Mouse (Mus musculus) MEL (cell line): ENCODE data around the gene Gm36028.

ENCODE experiments used
- CTCF ChIP-seq, 3 experiments: IDR thresholded peaks in 2 of 3; conservative IDR thresholded peaks in 1 of 3; 2 replicates each; pipeline ENCODE4 v1.5.1; 2011 to 2012; ENCODE audit warnings: low read length in 3 of 3, low read depth in 2 of 3, mild to moderate bottlenecking in 2 of 3, improper control_type of control experiment in 1 of 3, inconsistent platforms in 1 of 3, mixed read lengths in 1 of 3, moderate library complexity in 1 of 3; ENCODE audit not compliant: control insufficient read depth in 1 of 3, insufficient read depth in 1 of 3, poor library complexity in 1 of 3, severe bottlenecking in 1 of 3
- HCFC1 ChIP-seq: IDR thresholded peaks from 2 replicates; pipeline ENCODE4 v1.6.1; 2012; ENCODE audit warnings: low read depth, mild to moderate bottlenecking, inconsistent platforms, low read length, improper control_type of control experiment, moderate library complexity
- TCF12 ChIP-seq: IDR thresholded peaks from 2 replicates; pipeline ENCODE4 v1.6.1; 2014; ENCODE audit warnings: low read depth, mild to moderate bottlenecking, inconsistent platforms, low read length, improper control_type of control experiment, moderate library complexity

DNA sequence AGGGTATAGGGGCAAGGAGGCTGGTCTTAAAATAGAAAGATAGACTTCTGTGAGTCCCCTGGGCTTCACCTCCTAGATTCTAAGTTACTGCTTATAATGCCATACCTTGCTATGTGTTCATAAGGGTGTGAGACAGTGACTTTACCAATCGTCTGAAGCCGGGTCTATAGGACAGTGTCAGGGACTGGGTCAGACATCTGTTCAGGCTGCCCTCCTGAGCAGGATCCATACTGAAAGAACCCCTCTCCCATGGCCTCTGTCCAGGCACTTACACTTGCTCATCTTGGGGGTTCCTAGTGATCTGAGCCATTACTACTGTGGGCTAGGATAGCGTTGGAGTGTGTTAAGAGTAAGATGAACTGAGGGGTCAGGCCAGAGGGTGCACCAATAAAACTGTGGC is 34.7 kb downstream of the Gm36028 start:
- no peak for TF ChIP-seq CTCF (IDR thresholded peaks at IDR 0.05 in 2 of 3, conservative IDR thresholded peaks at IDR 0.05 in 1 of 3; ENCODE audit: control insufficient read depth in 1 of 3, insufficient read depth in 1 of 3, low read depth in 2 of 3, low read length in 3 of 3, poor library complexity in 1 of 3, severe bottlenecking in 1 of 3)
- no peak for TF ChIP-seq TCF12
- no peak for TF ChIP-seq HCFC1
